Mouse (Mus musculus): ENCODE measurements at regions not wholly inside any gene's neighbourhood (a gene's known extent, or its start where the extent isn't known, plus 50 kb on each side); places are given as distances from the start of the nearest gene placed in this dataset.

DNA sequence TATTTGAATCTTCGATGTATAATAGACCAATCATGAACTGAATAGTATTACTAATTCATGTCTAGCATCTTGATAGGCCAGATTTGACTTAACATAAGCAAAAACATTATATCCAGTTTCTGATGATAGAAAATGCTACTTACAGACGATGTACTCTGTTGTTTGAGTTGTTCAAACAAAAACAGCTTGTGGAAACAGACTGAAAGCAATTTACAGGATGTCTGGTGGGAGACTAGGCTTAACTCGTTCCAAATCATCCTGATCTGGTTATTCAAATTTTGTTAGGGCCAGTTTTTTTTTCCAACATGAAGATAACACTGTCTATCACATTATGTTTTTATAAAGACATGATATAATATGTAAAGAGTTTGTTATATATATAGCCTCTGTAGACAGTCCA, 369.4 kb upstream of the Igbp1b start:
- DNase-seq (ENCODE audit: low spot score in 2 of 2), result no peak

DNA sequence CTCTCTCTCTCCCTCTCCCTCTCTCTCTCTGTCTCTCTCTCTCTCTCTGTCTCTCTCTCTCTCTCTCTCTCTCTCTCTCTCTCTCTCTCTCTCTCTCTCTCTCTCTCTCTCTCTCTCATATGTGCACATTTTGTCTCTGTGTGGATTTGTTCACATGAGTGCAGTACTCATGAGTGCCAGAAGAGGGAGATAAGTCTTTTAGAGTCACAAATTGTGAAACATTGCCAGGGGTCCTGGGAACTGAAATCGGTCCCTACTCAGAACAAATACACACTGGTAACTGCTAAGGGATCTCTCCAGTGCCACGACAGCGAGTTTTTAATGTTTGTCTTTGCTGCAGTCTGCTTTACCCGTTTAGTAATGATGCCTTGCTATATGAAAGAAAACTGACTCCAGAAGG, 356.2 kb upstream of the Igbp1b start:
- no peak for DNase-seq (ENCODE audit: low spot score in 2 of 2)

GRCm38 (mm10) chr6:139010501-139010900, 352.2 kb upstream of the Igbp1b start:
- DNase-seq (ENCODE audit: low spot score in 2 of 2), result no peak
